Mouse (Mus musculus) lung, postnatal 4 days (tissue): Measurements from ENCODE around the gene Glud1.
"Not testable (repeated sequence)": the region's sequence is repeated elsewhere in the genome, so short reads cannot be mapped to it uniquely, and the experiment has no call there.

Experiments used
- DNase-seq, 2 experiments: peaks; one replicate each; pipeline ENCODE4 v3.0.0; 2021

The Glud1 gene

DNA sequence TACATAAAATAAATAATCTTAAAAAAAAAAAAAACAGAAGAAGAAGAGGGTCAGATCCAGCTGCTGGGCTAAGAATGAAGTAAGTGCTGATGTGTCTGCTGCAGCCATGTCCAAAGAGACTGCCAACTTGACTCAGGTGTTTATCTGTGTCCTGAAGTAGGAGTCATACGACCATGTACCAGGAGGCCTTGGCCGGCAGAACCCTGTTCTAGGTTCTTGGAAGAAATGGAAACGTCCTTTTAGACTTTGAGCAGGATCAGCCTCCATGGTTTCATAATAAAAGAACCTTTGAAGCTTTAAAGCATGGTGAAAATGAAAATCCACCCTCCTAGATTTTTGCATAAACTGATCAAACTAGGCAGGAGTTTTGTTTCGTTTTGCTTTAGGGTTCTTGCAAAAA, 43.9 kb downstream of the Glud1 start:
- no peak for DNase-seq

DNA sequence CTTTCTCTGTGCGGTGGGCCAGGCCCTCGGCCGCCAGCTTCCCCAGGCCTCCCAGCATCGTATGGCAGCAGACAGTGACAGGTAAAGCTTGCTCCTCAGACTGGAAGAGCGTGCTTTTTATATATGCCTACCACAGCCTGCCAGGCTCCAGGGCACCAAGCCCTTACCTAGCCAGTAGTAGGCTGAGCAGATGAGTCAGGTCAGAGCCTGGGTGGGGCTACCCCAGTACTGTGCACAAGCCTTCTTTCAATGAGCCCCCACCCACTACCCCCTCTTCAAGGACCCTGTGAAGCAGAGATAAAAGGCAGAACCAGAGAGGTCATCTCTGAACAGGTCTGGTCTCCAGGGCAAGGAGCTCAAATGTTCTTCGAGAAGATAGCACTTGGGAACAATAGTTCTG, 44.8 kb downstream of the Glud1 start, which contains the start of gene Fam25c:
TSS of gene Fam25c (minus strand) at position 133 of the 400 bp plus-strand sequence.
- DNase-seq, result no peak

DNA sequence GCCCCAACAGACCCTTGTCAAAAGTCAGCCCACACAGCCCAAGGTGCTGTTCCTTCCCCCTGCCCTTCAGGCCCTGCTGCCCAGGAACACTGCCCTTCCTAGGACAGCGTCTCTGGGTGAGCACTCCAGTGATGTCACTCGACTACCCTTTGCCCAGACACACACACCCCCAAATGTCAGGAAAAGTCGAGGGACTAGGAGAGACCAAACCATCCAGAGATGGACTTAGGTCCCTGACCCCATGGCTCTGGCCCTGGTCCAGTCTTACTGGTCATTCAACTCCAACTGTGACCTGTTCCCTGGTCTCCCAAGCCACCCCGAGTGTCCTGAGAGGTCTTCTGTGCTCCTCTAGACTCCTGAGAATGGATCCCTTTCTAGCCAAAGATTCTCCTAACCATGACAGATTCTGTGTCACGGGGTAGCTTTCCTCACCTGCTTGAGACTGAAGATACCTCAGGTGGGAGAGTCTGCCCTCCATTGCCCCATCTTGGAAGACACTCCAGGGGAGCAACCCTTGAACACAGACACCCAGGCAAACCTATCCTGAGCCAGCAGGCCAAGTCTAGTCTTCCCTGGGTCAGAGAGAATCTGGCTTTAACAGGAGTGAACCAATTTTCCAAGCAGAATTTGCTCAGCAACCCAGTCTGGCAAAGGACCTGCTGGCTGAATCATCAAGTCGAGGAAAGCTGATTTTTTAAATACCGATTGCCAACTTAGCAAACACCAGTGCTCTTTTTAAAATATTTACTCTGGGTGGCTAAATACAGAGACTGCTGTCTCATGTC, 47.3 kb downstream of the Glud1 start:
- no peak for DNase-seq

DNA sequence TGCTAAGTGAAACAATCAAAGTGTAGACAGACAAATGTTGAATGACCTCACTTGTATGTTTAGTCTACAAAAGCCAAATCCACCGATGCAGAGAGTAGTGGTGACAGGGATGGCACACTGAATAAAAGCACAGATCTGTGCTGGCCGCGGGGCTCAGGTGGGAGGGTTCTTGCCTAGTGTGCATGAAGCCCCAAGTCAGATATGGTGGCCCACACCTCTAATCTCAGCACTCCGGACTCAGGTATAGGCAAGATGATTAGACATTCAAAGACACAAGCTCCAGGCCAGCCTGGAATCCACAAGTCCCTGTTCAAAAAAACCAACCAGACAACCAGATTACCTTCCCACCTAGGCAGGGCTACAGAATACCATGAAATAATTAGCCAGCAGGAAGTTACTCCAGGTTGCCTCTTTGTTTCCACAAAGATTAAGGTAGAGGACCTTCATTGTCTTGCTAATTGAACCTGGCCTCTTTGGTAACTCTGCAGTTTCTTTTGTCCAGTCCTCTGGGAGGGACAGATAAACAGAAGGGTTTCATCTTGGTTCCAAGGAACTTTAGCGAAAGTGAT, 49.2 kb downstream of the Glud1 start:
- DNase-seq, result no peak

DNA sequence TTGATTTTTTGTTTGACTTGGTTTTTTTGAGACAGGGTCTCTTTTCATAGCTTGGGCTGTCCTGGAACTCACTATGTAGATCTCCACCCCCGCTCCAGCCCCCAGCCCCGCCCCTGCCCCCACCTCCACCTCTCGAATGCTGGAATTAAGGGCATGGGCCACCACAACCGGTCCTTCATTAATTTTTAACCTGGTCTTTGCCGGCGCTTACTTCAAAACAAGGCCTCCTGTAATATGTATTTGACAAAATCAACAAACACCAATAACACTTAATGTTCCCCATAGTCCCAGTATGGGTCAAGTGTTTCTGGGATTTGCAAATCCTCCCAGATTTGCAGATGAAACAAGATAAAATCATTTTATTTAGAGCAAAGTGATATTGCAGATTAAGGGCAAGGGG, 49.7 kb downstream of the Glud1 start:
- DNase-seq, result no peak

DNA sequence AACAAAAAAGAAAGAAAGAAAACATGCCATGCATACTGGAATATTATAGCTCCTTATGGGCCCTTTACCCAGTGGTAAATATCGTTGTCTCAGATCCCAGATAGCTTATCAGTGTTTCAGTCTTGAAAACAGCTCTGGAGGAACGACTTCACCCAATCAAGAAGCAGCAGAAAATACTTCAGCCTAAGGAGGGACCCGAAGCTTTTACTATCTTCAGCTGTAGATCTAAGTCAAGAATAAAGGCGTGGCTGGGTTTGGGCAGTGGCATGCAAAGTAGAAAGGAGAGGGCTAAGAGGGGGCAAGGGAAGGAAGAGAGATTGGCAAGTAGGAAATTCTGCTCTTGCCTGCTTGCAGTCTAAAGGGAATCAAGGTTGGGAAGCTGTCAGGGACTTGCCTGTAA, 51.6 kb downstream of the Glud1 start:
- DNase-seq, result no peak

DNA sequence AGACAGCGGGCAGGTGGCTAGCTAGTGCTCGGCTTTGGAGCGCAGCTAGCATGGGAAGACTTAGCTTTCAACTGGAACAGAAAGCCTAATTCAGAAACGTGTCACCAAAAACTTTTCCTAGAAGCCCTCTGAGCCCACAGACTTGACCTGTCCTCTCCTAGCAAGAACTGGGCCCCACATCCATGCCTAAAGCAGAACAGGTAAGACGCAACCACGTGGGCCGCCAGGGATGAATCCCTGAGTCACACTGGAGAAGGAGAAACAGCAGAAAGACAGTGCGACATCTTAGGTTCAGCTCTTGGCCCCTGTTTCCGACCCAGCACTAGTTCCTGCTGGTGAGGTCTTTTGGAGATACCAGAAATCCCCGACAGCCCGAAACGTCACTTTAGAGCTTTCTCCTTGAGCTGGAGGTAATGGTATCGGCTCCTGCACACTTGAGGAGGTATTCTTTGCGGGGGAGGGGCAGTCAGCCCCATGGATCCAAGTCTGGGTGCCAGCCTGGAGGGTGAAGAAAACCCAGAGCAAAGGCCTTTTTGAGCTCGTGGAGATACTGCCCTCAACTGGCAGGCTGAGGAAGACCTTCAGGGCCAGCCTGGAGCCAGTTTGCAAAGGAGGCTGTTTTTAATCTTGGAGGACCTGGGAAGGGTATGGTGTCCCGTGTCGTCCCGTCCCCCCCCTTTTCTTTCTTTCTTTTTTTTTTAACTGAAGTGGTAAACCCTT, 52.4 kb downstream of the Glud1 start:
- DNase-seq, result peak; percentile 77 to 83

DNA sequence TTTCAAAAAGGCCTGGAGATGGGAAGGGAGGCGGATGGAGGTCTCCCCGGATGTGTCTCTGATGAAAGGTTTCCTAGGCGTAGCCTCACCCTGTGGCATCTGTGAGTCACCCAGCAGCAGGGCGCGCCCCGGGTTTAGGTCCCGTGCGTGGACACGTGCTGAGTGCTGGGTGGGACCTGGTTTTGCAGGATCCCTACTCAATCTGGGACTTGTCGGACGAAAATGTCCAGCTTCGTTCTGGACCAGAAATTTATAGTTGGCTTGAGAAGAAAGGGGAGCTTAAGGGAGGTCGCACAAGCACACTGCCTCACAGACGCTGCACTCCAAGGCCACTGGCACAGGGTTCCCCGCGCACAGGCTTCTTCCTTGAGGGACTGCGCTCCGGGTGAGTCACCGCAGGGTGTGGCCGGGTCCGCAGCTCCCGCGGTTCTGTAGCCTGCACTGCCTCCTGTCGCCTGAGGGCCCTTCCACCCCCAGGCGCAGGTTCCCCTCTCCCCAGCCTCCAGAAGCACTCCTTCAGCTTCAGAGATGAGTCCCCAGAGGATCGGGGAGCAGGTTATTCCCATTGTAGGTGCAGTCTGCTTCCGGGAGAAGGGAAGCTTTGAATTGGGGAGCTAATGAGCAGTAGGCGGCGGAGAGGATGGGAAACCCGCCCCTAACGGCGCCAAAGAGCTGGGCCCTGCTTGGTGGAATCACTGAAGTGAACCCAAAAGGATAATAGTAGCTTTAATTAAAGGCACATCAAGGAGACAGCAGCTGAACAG, 53.1 kb downstream of the Glud1 start:
- DNase-seq, result peak; percentile 78 to 85

DNA sequence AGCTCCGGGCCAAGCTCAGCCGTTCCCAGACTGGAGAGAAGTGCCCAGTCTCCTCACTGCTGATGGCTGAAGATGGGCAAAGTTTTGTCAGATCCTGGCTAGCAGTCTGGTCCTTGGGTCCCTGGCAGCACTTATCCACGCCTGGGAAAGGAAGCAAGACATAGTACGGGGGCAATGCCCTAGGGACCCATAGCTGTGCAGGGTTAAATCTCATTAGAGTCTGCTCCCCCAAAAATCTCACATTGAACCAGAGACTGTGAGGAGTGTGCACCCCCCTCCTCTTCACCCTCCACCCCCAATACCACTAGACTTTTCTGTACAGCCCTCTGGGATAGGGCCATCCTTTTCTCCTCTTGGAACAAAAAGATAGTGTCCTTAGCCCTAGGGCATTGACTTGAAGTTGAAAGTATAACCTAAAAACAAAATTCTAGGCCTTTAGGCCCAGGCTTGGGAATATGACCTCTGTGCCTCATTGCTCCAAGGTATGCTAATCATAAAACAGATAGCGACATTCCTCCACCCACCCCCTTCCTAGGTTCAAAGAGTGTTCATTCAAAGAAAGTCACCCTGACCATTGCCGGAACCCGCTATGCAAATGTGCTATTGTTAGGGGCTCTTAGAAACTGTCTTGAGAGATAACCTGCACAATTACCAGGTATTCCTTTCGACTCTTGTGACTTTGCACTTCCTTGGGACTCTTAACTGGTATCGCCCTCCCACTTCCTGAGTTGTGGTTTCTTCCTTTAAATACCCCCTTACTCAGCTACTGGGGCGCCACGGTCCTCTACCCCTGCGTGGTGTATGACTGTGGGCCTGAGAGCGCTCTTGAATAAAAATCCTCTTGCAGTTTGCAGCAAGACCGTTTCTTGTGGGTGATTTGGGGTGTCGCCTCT, 54.0 kb downstream of the Glud1 start:
- DNase-seq, result not testable (repeated sequence)

DNA sequence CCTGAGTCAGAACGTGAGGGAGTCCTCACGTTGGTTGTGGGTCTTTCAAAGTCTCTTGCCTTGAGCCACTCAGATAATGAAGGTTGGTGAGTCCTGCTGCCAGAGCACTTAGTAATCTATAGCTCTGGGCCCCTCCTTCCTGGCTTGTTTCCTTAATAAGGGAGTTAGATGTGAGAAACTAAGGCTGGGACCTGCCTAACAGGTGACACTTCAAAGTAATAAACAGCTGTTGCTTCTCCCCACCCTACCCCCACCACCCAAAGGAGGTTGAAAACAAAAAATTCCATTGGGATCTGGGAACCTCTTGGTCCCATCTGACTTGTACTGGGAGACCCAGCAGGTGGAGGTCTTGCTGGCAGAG, 54.6 kb downstream of the Glud1 start:
- no peak for DNase-seq

DNA sequence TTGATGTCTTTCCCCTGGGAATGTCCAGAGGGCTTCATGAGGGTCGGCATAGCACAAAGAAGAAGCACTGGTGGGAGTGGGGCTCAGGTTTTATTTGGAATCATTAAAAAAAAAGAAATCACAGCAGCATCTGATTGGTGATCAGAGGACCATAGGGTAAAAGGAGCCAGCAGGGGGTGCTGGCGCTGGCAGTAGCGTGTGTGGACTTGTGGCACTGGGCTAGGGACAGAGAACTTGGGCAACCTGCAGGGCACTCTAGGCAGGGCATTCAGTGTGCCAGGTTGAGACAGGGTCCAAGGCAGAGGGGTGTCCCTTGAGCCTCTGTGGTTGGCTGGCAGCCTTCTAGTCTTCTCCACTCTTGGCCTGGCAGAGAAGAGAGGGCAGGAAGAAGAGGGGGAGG, 59.7 kb downstream of the Glud1 start:
- no peak for DNase-seq

DNA sequence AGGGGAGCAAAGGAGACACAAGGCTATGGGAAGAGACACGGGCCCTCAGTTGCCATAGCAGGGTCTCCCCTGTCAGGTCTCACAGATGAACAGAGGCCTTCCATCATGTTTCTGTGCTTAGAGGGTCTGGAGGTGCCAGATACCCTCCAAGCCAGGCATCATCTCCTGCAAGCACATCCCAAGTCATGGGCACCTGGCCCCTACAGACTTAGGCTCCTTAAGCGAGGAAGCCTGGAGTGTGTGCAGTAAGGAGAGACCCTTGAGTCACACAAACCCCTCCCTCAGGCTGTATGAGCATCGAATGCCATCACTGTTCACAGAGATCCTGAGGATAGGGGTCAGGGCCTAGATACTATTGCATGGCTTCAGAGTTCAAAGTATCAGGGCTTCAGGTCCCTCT, 60.4 kb downstream of the Glud1 start:
- no peak for DNase-seq

DNA sequence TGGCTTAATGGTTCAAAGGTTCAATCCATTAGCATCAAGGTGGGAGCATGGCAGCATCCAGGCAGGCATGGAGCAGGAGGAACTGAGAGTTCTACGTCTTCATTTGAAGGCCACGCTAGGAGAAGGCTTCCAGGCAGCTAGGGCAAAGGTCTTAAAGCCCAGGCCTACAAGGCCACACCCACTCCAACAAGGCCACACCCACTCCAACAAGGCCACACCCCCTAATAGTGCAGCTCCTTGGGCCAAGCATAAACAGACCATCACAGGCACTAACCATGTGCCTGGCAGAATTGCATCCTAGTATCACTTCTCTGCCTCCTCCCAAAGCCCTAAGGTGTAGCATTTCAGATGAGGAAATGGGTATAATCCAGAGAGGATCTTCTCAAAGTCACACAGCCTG, 61.2 kb downstream of the Glud1 start:
- no peak for DNase-seq

DNA sequence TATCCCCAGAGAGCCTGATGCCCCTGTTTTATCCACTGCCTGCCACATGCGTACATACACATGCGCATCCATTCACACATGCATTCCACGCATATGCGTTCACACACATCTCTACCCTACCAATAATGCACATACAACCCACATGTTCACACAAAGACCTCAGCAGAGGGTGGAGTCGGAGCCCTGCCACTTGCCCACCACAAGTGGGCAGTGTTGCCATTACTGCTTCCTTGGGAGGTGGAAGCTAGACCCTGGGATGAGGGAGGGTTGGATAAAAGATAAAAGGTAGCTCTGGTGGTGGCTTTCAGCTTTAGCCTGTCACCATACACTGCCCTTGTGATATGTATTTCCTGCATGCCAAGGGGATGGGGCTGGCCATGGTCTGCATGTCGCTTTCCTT, 62.1 kb downstream of the Glud1 start:
- peak; percentile 50 to 78 for DNase-seq

DNA sequence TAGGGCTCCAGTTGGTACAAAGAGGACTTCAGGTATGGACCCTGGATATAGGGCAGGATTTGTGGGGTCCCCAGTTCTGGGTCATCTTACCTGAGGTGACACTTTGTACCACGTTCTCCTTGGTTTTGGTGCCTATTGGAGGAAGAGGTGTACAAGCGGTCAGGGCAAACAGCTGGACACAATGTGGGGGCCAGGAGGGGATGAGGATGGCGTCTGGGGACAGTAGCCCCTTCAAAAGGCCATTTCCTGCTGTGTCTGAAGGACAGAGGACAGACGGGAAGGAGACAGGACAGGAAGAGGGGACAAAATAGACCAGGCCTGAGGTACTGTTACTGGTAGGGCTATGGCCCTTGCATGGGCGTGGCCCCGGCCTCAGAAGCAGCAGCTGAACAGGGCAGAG, 63.1 kb downstream of the Glud1 start:
- DNase-seq, result no peak

DNA sequence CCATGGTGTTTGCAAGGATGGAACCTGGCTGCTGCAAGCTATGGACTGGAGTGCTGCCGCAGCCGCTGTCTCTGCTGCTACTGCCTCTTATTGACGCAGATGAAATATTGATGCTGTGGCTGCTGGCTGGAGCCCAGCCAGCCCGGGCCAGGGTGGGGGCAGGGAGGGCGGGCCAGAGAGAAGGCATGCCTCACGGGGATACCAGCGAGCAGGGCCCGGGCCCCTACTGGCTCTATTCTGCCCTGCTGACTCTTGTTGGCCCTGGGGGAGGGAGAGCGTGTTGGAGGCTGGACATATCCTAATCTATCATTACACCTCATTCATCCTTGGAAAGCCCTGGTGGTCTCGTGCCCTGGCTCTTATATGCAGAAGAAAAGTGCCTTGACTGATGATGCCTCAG, 64.0 kb downstream of the Glud1 start, which contains the start of gene Sncg:
TSS of gene Sncg (minus strand) at position 213 of the 400 bp plus-strand sequence.
- DNase-seq, result peak; percentile 25 to 48

DNA sequence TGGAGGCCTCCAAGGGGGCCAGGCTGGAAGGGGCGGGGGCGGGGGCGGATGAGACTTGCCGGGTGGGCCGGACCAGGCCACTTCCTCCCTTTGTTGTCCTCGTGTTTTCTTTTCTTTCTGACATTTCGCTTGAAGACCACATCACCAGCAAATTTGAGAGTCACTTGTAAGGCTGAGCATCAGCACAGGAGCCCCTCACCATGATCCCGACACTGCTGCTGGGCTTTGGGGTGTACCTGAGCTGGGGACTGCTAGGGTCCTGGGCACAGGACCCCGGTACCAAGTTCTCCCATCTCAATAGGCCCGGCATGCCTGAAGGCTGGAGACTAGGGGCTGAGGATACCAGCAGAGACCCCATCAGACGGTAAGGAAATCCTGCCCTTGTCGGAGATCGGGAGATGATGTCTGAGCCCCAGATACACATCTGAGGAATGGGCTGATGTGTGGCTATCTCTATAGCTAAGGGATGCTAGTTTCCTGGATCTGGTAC, 64.9 kb downstream of the Glud1 start, which contains the start of gene Mmrn2:
TSS of gene Mmrn2 (plus strand) at position 51 of the 490 bp plus-strand sequence.
- DNase-seq, result no peak

DNA sequence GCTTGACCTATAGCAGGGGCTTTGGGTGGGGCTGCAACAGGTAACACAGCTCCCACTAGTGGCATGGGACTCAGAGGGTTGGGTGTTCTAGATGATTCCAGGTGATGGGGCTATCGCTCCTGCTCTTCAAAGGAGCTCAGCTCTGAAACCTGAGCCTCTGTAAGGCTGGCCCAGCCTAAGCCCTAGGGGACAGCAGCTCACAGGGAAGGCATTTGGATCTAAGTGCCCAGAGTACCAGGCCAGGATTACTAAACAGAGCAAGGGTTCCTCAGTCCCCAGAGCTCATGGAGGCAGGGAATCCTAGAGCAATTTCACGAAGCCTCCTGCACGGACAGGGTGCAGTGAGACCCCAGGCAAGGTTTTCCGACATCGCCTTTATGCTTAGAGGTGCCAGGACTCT, 65.4 kb downstream of the Glud1 start:
- DNase-seq, result no peak

DNA sequence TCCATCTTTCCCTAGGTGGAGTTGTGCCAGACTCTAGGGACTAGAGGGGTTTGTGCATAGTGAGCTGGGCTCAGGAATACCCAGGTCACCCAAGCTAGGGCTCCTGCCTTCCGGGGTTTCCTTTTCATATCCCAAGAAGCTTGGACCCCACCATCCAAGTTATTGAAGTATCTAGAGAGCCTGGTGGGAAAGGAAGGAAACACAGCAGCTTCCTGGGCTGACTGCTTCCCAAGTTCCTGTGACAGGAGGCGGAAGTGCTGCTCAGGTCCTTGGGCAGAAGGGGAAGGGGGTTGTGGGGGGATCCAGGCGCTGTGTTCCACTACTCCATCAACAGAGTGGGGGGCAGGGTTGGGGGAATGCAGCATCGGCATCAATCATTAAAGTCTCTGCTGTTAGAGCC, 66.6 kb downstream of the Glud1 start:
- no peak for DNase-seq

DNA sequence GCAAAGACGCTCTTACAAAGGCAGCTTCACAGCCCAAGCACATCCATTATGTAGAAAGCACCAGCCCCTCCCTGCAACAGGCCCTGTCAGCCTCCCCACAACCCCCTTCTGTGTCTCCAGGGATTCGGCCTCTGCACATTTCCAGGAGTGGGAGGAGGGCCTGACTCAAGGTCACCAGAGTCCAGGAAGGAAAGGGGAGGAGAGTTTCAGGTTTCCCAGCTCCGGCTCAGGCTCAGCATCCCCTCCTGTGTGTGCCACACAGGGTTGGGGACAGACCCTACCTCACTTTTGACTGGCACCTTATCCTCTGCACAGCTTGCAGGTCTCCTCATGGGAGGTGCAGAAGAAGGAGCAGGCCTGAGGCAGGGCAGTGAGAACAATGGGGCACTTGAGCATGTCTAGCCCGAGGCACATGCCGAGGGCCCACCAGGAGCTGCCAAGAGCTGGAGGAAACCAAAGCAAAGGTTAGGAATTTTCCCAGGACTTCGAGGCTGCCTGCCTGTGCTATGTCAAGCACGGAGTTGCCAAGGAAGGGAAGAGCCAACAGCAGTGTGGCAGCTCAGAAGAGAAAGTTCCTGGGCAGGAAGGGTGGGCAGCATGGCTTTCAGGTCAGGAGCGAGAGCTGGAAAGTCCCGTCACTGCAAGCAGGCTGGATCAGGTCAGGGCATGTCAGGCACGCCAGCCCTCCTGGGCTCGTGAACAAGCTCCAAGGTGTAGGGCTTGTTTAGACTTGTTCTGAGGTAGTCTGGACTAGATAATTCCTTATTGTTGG, 68.2 kb downstream of the Glud1 start:
- peak in 1 of 2 experiments; percentile 38 for DNase-seq
